Mouse (Mus musculus) midbrain, embryonic 14.5 days (tissue): ENCODE measurements at regions not wholly inside any gene's neighbourhood (a gene's known extent, or its start where the extent isn't known, plus 50 kb on each side); places are given as distances from the start of the nearest gene placed in this dataset.
A peak's percentile ranks its signal among the peaks of the same experiment; 100 is the strongest.

Experiments used
- ATAC-seq: fragments of 200-750 bp; cut with Nextera tagmentation; 2 replicates; pipeline ENCODE4 v1.8.0; 2017; ENCODE audit warnings: moderate number of reproducible peaks, moderate library complexity; ENCODE audit not compliant: low FRiP score, low TSS enrichment
- DNase-seq: peaks from one replicate; pipeline ENCODE4 v3.0.0-alpha.2; 2015
- H3K27ac ChIP-seq: fragments of 300-500 bp; sonication (generic); replicated peaks from 2 replicates; pipeline ENCODE4 v1.5.1; 2014; ENCODE audit warnings: mild to moderate bottlenecking, low read depth, low read length, moderate library complexity
- H3K27me3 ChIP-seq: fragments of 300-500 bp; sonication (generic); 2 replicates; pipeline ENCODE4 v1.6.1; 2014; ENCODE audit warnings: low read length, control low read depth, mixed read lengths; ENCODE audit not compliant: control insufficient read depth, insufficient read depth
- H3K36me3 ChIP-seq: fragments of 300-500 bp; sonication (generic); 2 replicates; pipeline ENCODE4 v1.6.1; 2014; ENCODE audit warnings: low read length, control low read depth; ENCODE audit not compliant: control insufficient read depth, insufficient read depth
- H3K4me1 ChIP-seq: fragments of 300-500 bp; sonication (generic); 2 replicates; pipeline ENCODE4 v1.6.1; 2014; ENCODE audit warnings: mild to moderate bottlenecking, antibody characterized with exemption, low read length, control low read depth; ENCODE audit not compliant: control insufficient read depth, insufficient read depth
- H3K4me2 ChIP-seq: fragments of 300-500 bp; sonication (generic); 2 replicates; pipeline ENCODE4 v1.6.1; 2014; ENCODE audit warnings: mild to moderate bottlenecking, low read length, moderate library complexity
- H3K4me3 ChIP-seq: fragments of 300-500 bp; sonication (generic); replicated peaks from 2 replicates; pipeline ENCODE4 v1.5.1; 2014; ENCODE audit warnings: low read depth, low read length
- H3K9ac ChIP-seq: fragments of 300-500 bp; sonication (generic); replicated peaks from 2 replicates; pipeline ENCODE4 v1.6.1; 2014; ENCODE audit warnings: mild to moderate bottlenecking, low read length, moderate library complexity
- H3K9me3 ChIP-seq: fragments of 300-500 bp; sonication (generic); 2 replicates; pipeline ENCODE4 v1.6.1; 2016; ENCODE audit warnings: low read length, control low read depth, mixed read lengths; ENCODE audit not compliant: control insufficient read depth
- WGBS: fragments of 180-500 bp; shearing (Covaris S2); extraction: QIAGEN DNeasy Blood & Tissue Kit; methylation state at CpG from one replicate; pipeline ENCODE4 v1.1.7; 2014; 5-methylcytosine and 5-hydroxymethylcytosine counted together

DNA sequence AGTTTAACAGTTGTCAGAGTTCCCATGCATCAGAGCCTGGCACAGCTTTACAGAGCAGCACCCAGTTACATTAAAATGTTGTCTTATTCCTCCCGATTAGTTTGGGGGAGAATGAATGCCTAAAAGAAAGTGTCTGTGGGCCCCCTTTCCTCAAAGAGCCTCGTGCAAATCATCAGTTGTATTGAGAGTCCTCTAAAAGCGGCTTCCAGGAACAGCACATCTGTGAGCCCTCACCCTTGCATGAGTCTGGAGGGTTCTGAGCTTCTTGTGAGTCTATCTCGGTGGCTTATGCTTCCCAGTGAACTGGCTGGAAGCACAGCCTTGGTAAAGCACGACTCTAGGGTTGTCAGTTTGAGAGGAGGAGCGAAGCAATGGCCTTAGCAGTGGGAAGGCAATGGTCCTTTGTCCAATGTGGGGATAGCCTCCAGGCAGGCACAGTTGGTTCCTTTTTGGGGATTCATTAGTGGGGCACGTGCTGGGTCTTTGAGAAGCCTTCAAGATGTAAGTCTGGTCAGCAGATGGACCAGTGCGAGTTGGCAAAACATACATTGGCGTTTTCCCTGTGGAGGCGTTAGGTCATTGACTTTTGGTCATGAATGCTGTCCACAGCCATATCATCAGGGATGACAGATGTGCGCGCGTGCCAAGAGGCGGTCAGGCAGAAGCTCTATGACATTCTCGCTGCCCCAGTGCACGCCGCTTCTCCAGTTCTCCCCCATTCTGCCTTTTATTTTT, 105.4 kb upstream of the Olfm4 start:
- H3K27me3 ChIP-seq: peaks cover 21% of the 10 kb centered on the region
- peak overlapping the region; percentile 64; the same call in 1 of the 2 replicates for H3K27ac ChIP-seq
- H3K4me2 ChIP-seq: no peak overlapping the region
- no peaks in the 10 kb centered on the region for H3K9me3 ChIP-seq
- DNase-seq (no peak), ATAC-seq (no peak)
- H3K4me3 ChIP-seq: no peak overlapping the region
- no peak overlapping the region for H3K9ac ChIP-seq
- H3K4me1 ChIP-seq: peaks cover 44% of the 10 kb centered on the region
- no peaks in the 10 kb centered on the region for H3K36me3 ChIP-seq
- 82% methylated on average over 17 of the region's 17 CpGs for WGBS

DNA sequence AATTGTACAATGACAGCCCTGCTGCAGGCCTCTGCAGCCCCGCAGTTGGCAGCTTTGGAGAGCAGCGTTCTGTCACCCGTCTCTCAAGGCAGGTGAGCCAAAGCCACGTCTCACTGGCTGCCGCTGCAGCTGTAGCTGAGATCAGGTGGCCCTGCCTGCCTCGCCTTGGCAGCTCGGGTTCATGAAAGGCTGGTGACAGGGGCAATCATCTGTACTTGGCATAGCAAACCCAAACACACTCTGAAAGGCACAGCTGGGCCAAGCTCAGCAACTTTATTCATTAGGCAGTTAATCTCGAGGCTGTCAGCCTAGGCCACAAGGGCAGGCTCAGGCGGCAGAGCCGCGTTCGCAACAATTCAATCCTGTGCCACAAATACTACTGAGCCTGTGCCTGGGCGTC, 102.0 kb upstream of the Pcdh8 start:
- DNase-seq: peak; percentile 67
- no peak overlapping the region for H3K4me3 ChIP-seq
- ATAC-seq: peak; percentile 53; the same call in 1 of the 2 replicates
- H3K27ac ChIP-seq: 0 out of 2 replicates have a peak overlapping the region, but pooled peaks have one; percentile 32
- no peak overlapping the region for H3K4me2 ChIP-seq
- 17% methylated on average over 13 of the region's 13 CpGs for WGBS
- no peaks in the 10 kb centered on the region for H3K9me3 ChIP-seq
- H3K36me3 ChIP-seq: no peaks in the 10 kb centered on the region
- H3K9ac ChIP-seq: no peak overlapping the region
- peaks cover 14% of the 10 kb centered on the region for H3K27me3 ChIP-seq
- peaks cover 16% of the 10 kb centered on the region; the same call in 1 of the 2 replicates for H3K4me1 ChIP-seq

DNA sequence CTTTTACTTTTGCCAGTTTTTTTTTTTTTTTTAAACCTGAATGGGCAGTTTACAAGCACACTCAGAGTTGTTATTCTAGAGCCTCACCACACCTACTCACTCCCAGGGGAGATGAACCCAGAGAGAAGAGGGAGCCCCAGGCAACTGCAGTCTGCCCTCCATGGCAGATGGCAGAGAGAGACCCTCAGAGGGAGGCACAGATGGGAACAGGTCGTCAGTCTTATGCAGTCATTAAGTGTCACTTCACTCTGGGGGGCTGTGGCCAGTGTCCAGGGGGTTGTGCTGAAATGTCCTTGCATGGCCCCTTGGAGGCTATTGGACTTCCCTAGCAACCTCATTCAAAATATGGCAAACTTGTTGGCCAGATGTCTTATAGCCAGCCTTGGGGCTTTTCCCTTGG, 101.3 kb upstream of the Pcdh8 start:
- Histone ChIP-seq H3K4me3 (no peak overlapping the region), H3K4me1 (peaks cover 16% of the 10 kb centered on the region; the same call in 1 of the 2 replicates), H3K4me2 (no peak overlapping the region), H3K27ac (no peak overlapping the region), H3K27me3 (peaks cover 8% of the 10 kb centered on the region), H3K9me3 (no peaks in the 10 kb centered on the region), H3K9ac (no peak overlapping the region), H3K36me3 (no peaks in the 10 kb centered on the region)
- DNase-seq: no peak
- ATAC-seq: peak; percentile 57; the same call in 1 of the 2 replicates
- WGBS: 23% methylated on average over 1 of the region's 1 CpGs

DNA sequence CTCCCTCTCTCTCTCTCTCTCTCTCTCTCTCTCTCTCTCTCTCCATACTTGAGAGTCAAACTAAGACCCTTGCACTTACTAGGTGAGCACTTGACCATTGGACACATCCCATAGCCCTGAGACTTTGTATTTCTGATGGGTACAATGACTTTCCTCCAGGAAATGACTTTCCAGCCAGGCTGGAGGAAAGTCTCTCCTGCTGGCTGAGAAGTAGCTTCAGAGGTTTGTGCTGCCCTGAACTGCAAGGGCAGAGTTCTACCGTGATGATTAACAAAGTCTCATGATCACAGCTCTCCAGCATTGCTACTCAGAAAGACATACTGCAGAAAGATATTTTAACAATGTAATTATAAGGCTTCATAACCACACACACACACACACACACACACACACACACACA, 98.2 kb upstream of the Pcdh8 start:
- Histone ChIP-seq H3K9ac (no peak overlapping the region), H3K27ac (no peak overlapping the region), H3K4me3 (no peak overlapping the region), H3K27me3 (peaks cover 5% of the 10 kb centered on the region; the same call in 1 of the 2 replicates), H3K4me2 (no peak overlapping the region), H3K36me3 (no peaks in the 10 kb centered on the region), H3K4me1 (peaks cover 16% of the 10 kb centered on the region; the same call in 1 of the 2 replicates), H3K9me3 (no peaks in the 10 kb centered on the region)
- no peak for DNase-seq
- ATAC-seq: no peak
- 79% methylated on average over 1 of the region's 1 CpGs for WGBS

DNA sequence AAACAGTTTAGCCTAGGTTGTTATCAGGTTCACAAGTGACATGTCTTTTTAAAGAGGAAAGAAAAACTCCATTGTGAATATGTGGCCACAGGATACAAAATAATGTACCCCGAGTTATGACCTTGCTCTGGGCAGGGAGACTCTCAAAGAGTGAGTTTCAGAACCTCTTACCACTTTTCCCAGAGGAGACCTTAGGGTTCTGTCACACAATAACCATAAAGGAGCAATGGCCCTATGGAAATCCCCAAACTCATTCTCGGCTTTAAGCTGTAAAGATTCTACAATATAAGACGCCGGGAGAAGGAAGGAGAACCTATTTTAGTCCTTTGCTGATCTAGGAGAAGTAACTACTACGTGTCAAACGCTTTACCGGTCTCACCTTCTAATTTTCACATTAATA, 85.1 kb upstream of the Pcdh8 start:
- no peak for DNase-seq
- H3K4me2 ChIP-seq: no peak overlapping the region
- no peaks in the 10 kb centered on the region; the same call in 1 of the 2 replicates for H3K27me3 ChIP-seq
- ATAC-seq: no peak
- no peak overlapping the region for H3K9ac ChIP-seq
- no peaks in the 10 kb centered on the region for H3K36me3 ChIP-seq
- WGBS: 91% methylated on average over 7 of the region's 7 CpGs
- no peak overlapping the region for H3K4me3 ChIP-seq
- H3K27ac ChIP-seq: no peak overlapping the region
- H3K9me3 ChIP-seq: no peaks in the 10 kb centered on the region
- no peaks in the 10 kb centered on the region; the same call in 1 of the 2 replicates for H3K4me1 ChIP-seq

DNA sequence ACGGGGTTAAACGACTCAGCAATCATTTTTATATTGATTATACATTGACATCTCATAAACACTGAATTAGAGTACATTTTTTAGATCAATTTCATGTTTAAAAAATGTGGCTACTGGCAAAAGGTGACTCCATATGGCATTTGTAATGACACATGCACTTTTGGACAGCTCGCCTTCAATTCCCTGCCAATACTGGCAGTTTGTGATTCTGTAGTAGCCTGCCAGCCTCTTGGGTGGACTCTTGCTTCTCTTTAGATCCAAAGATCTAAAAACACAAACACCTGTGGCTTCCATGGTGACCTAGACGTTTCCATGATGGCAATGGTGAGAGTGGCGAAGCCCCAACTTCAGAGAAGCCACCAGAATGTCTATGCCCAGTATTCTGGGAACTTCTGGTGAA, 83.1 kb upstream of the Pcdh8 start:
- H3K27me3 ChIP-seq: no peaks in the 10 kb centered on the region; the same call in 1 of the 2 replicates
- no peak overlapping the region for H3K27ac ChIP-seq
- H3K4me2 ChIP-seq: no peak overlapping the region
- H3K4me3 ChIP-seq: no peak overlapping the region
- ATAC-seq: no peak
- peaks cover 15% of the 10 kb centered on the region for H3K4me1 ChIP-seq
- no peaks in the 10 kb centered on the region for H3K9me3 ChIP-seq
- DNase-seq: no peak
- no peak overlapping the region for H3K9ac ChIP-seq
- 94% methylated on average over 5 of the region's 5 CpGs for WGBS
- no peaks in the 10 kb centered on the region for H3K36me3 ChIP-seq

DNA sequence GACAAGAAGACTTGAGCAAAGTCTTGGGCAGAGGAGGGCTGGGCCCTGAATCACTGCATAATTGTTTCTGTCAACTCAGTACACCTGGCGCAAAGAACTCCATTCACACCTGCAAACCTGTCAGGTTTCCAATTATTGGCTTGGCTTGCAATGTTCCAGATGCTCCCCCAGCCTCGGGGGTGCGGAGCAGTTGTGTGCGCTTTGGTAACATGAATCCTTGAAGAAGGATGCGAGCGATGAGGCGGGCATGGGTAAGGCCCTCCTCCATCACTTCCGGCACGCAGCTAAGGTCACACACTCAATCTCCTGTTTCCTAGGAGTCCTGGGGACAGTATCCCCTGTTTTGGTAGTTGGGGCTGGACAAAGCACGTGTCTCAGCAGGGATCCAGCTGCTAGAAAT, 81.6 kb upstream of the Pcdh8 start:
- Histone ChIP-seq H3K27ac (no peak overlapping the region), H3K9ac (no peak overlapping the region), H3K27me3 (no peaks in the 10 kb centered on the region; the same call in 1 of the 2 replicates), H3K4me3 (no peak overlapping the region), H3K4me2 (no peak overlapping the region), H3K36me3 (no peaks in the 10 kb centered on the region), H3K9me3 (no peaks in the 10 kb centered on the region), H3K4me1 (peaks cover 15% of the 10 kb centered on the region)
- WGBS: 77% methylated on average over 10 of the region's 10 CpGs
- ATAC-seq (no peak), DNase-seq (no peak)

DNA sequence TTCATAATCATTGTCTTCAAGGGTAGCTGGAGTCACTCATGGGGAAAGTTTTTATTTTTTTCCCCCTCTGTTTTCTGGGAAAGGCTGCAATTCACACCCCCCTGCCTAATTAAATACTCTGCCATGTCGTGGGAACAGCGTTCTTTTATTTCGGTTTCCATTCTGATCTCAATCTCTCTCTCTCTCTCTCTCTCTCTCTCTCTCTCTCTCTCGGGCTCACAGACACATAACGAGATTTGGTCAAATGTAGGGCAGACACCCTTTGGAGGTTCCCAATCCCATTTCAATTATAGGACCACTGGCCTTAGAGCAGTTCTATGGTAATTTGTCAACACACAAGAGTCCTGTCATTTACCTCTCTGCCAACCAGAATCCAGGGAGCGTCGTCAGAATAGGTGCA, 80.7 kb upstream of the Pcdh8 start:
- no peak for DNase-seq
- 41% methylated on average over 7 of the region's 7 CpGs for WGBS
- no peaks in the 10 kb centered on the region for H3K36me3 ChIP-seq
- no peak for ATAC-seq
- H3K4me3 ChIP-seq: no peak overlapping the region
- H3K27me3 ChIP-seq: no peaks in the 10 kb centered on the region; the same call in 1 of the 2 replicates
- no peak overlapping the region for H3K9ac ChIP-seq
- H3K9me3 ChIP-seq: no peaks in the 10 kb centered on the region
- peaks cover 15% of the 10 kb centered on the region for H3K4me1 ChIP-seq
- no peak overlapping the region for H3K27ac ChIP-seq
- no peak overlapping the region for H3K4me2 ChIP-seq

DNA sequence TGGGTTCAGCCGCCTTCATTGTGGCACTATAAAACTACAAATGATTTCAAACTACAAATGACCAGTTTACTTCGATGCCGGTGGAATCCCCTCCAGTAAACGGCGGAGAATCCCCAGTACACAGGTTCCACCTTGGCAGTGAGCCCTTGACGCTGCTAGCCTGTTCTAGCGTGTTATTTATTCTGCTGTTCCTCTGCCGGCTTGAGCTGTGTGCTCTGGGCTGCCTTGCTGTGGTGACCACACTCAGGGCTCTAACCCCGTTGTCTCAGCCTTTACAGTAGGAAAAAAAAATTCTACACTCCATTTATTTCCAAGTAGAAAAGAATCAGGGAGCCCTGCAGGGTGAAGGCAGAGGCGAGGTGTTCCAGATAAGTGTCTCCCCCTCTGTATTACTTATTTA, 80.1 kb upstream of the Pcdh8 start:
- Histone ChIP-seq H3K9me3 (no peaks in the 10 kb centered on the region), H3K4me1 (peaks cover 15% of the 10 kb centered on the region), H3K27me3 (no peaks in the 10 kb centered on the region; the same call in 1 of the 2 replicates), H3K9ac (no peak overlapping the region), H3K4me3 (no peak overlapping the region), H3K27ac (peak overlapping the region; percentile 1; the same call in 1 of the 2 replicates), H3K36me3 (no peaks in the 10 kb centered on the region), H3K4me2 (no peak overlapping the region)
- 55% methylated on average over 10 of the region's 10 CpGs for WGBS
- ATAC-seq (no peak), DNase-seq (peak; percentile 51)
